Mouse (Mus musculus) erythroblast, embryonic 14.5 days (primary cell): ENCODE measurements around the gene Fancd2os.

Source experiments
- GATA1 ChIP-seq: IDR thresholded peaks from 2 replicates; pipeline ENCODE4 v1.6.1; 2012; ENCODE audit warnings: low read length, inconsistent platforms, mixed read lengths
- TAL1 ChIP-seq: IDR thresholded peaks from 3 replicates; pipeline ENCODE4 v1.6.1; 2012; ENCODE audit warnings: low read length, inconsistent platforms, mixed read lengths

GRCm38 (mm10) chr6:113579306-113579705 is 21.2 kb downstream of the Fancd2os start:
- no peak for TF ChIP-seq GATA1
- no peak for TF ChIP-seq TAL1
